Mouse (Mus musculus): Measurements from ENCODE around the gene Spata31d1d. TPM values are rescaled to one million over a fixed set of nuclear protein-coding genes. Genes with fewer than 3 reads are reported as not detected.

Gene Spata31d1d
- total and polyA plus RNA-seq, 3 experiments = not detected

- Histone ChIP-seq H3K4me2 (ENCODE audit: insufficient read depth, low read depth, poor library complexity, severe bottlenecking) (no peak overlapping the region), H3K4me3 (replicated peaks in 1 of 3; ENCODE audit: low read depth in 2 of 3, low read length in 2 of 3, poor library complexity in 1 of 3) (no peak overlapping the region)
- in situ Hi-C loops (cut with MboI; ENCODE audit: low pct_ligation_motif_present, low pct_unique_long_range_greater_than_20kb, low sequenced_read_pairs) = loop anchor here (25.0 kb wide), 1 partner anchor 1116 kb away; the partner anchor contains the start of gene Slc28a3
Measured at GRCm38 (mm10) chr13:59728378-59729093, 3.0 kb downstream of the Spata31d1d start.

DNA sequence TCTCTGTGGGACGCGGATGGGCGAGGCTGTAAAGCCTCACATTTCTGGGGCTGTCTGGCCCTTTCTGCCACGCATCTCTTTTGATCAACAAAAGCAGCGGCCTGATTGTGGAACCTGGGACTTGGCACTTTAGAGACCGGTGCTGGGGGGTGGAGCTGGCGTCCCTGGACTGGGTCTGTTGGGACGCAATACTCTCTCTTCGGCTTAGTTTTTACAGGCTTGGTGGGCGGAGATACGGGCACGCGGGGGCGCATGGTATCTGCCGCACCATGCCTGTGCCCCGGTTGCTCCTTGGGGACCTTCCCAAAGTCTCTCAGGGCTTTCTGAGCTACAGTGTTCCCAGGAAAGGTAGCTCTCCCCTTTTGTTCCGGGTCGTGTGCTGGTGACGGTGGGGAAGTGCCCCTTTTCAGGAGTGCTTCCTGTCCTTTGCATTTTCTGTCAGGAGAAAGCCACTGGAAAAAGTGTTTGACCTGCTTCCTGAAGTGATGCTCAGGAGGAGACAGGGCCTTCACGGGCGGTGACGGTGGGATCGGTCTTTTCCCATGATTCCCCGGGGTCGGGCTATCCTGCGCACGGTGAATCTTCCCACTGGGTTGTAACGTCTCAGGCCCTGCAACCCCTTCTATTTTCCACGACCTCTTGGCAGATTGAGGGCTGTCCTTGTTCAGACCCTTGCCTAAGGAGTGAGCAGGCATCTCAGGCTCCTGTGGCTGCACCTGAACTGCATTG, 5.2 kb downstream of the Spata31d1d start:
- in situ Hi-C loops (cut with MboI; ENCODE audit: low pct_ligation_motif_present, low pct_unique_long_range_greater_than_20kb, low sequenced_read_pairs) (loop anchor here (25.0 kb wide), 1 partner anchor 1114 kb away; the partner anchor contains the start of gene Slc28a3), dilution Hi-C loops (cut with MboI; ENCODE audit: extremely low pct_ligation_motif_present, extremely low pct_unique_long_range_greater_than_20kb, low sequenced_read_pairs) (no loop called here)
- H3K79me2 ChIP-seq (replicated peaks; ENCODE audit: control insufficient read depth, extremely low read depth, insufficient read depth, poor library complexity, severe bottlenecking) = no peaks in the 10 kb centered on the region
- H3K27ac ChIP-seq (ENCODE audit: insufficient read depth, low read depth) = no peak overlapping the region
- no peak for DNase-seq (ENCODE audit: extremely low read depth)
- H3K4me3 ChIP-seq (replicated peaks in 1 of 3; ENCODE audit: low read depth in 2 of 3, low read length in 2 of 3, poor library complexity in 1 of 3) = no peak overlapping the region
- no peak for TF ChIP-seq CHD2 (IDR thresholded peaks at IDR 0.05; ENCODE audit: low read length)
- TF ChIP-seq E2F4 (IDR thresholded peaks at IDR 0.05; ENCODE audit: insufficient replicate concordance, low read depth, low read length) = no peak
- no peak for TF ChIP-seq EP300 (IDR thresholded peaks at IDR 0.05; ENCODE audit: low read length)
- no peak for TF ChIP-seq SMC3 (IDR thresholded peaks at IDR 0.05; ENCODE audit: low read depth, low read length)
- TF ChIP-seq BHLHE40 (IDR thresholded peaks at IDR 0.05; ENCODE audit: low read depth, low read length) = no peak
- no peak for TF ChIP-seq JUN (IDR thresholded peaks at IDR 0.05; ENCODE audit: insufficient read depth, low read depth, low read length)
- no peak for TF ChIP-seq ELF1 (IDR thresholded peaks at IDR 0.05; ENCODE audit: low read depth, low read length)
- TF ChIP-seq MAX (IDR thresholded peaks at IDR 0.05; ENCODE audit: low read length) = no peak
- no peak for TF ChIP-seq MYC (IDR thresholded peaks at IDR 0.05; ENCODE audit: low read depth, low read length)
- TF ChIP-seq USF2 (conservative IDR thresholded peaks at IDR 0.05; ENCODE audit: low read depth, low read length) = no peak
- TF ChIP-seq SIN3A (IDR thresholded peaks at IDR 0.05; ENCODE audit: low read length) = no peak
- TF ChIP-seq JUND (conservative IDR thresholded peaks at IDR 0.05; ENCODE audit: low read depth, low read length) = no peak
- no peak for TF ChIP-seq MAFK (IDR thresholded peaks at IDR 0.05; ENCODE audit: insufficient replicate concordance, low read length)
- no peak for TF ChIP-seq RCOR1 (conservative IDR thresholded peaks at IDR 0.05; ENCODE audit: low read depth, low read length)
- no peak for TF ChIP-seq ETS1 (conservative IDR thresholded peaks at IDR 0.05; ENCODE audit: low read depth, low read length)
- TF ChIP-seq GABPA (IDR thresholded peaks at IDR 0.05; ENCODE audit: insufficient replicate concordance, low read depth, low read length) = no peak
- no peak for TF ChIP-seq KAT2A (IDR thresholded peaks at IDR 0.05; ENCODE audit: insufficient replicate concordance, low read length)
- peaks cover 0 to 6% of the 10 kb centered on the region in 2 experiments; a peak in 2 of 4 replicates for H3K4me1 ChIP-seq (ENCODE audit: control insufficient read depth in 1 of 2, insufficient read depth in 2 of 2)
- peaks cover 3% of the 10 kb centered on the region for H3K27me3 ChIP-seq (replicated peaks)
- H3K9me3 ChIP-seq (replicated peaks; ENCODE audit: low read length) = no peaks in the 10 kb centered on the region
- no peak overlapping the region for H3K9ac ChIP-seq (ENCODE audit: insufficient read depth, low read depth)
- H3K4me2 ChIP-seq (ENCODE audit: insufficient read depth, low read depth, poor library complexity, severe bottlenecking) = no peak overlapping the region
- H3K36me3 ChIP-seq (replicated peaks in 1 of 2; ENCODE audit: control insufficient read depth in 1 of 2, insufficient read depth in 1 of 2, low read length in 1 of 2) = no peaks in the 10 kb centered on the region

More at GRCm38 (mm10) chr13:59728378-59729093, 3.0 kb downstream of the Spata31d1d start:
- dilution Hi-C loops (cut with MboI; ENCODE audit: extremely low pct_ligation_motif_present, extremely low pct_unique_long_range_greater_than_20kb, low sequenced_read_pairs) = no loop called here
- no peak overlapping the region for H3K27ac ChIP-seq (ENCODE audit: insufficient read depth, low read depth)
- no peak for TF ChIP-seq HCFC1 (IDR thresholded peaks at IDR 0.05; ENCODE audit: low read depth, low read length)
- TF ChIP-seq MAX (IDR thresholded peaks at IDR 0.05; ENCODE audit: low read length) = no peak
- TF ChIP-seq MAZ (IDR thresholded peaks at IDR 0.05; ENCODE audit: low read depth, low read length) = no peak
- TF ChIP-seq NRF1 (IDR thresholded peaks at IDR 0.05; ENCODE audit: low read depth, low read length) = 0 out of 2 replicates have a peak, but pooled peaks have one; percentile 18
- TF ChIP-seq ZC3H11A (IDR thresholded peaks at IDR 0.05; ENCODE audit: low read depth, low read length) = peak; percentile 66
- TF ChIP-seq ETS1 (conservative IDR thresholded peaks at IDR 0.05; ENCODE audit: low read depth, low read length) = no peak
- TF ChIP-seq ELF1 (IDR thresholded peaks at IDR 0.05; ENCODE audit: low read depth, low read length) = 0 out of 2 replicates have a peak, but pooled peaks have one; percentile 9
- TF ChIP-seq UBTF (IDR thresholded peaks at IDR 0.05; ENCODE audit: low read depth, low read length) = no peak
- no peak for TF ChIP-seq PAX5 (IDR thresholded peaks at IDR 0.05; ENCODE audit: low read length)
- 0 out of 2 replicates have a peak, but pooled peaks have one; percentile 17 for TF ChIP-seq TCF12 (IDR thresholded peaks at IDR 0.05; ENCODE audit: low read depth, low read length)
- peak; percentile 85 to 96 for TF ChIP-seq CTCF (conservative IDR thresholded peaks at IDR 0.05 in 1 of 2, IDR thresholded peaks at IDR 0.05 in 1 of 2; ENCODE audit: low read depth in 2 of 2, low read length in 2 of 2)
- peak; percentile 90 for TF ChIP-seq SMC3 (IDR thresholded peaks at IDR 0.05; ENCODE audit: low read depth, low read length)
- TF ChIP-seq CHD2 (IDR thresholded peaks at IDR 0.05; ENCODE audit: low read length) = no peak
- no peak overlapping the region for H3K9ac ChIP-seq (ENCODE audit: insufficient read depth, low read depth)
- H3K9me3 ChIP-seq (replicated peaks; ENCODE audit: low read length) = no peaks in the 10 kb centered on the region
- H3K36me3 ChIP-seq (replicated peaks in 1 of 2; ENCODE audit: control insufficient read depth in 1 of 2, insufficient read depth in 1 of 2, low read length in 1 of 2) = no peaks in the 10 kb centered on the region
- peaks cover 3% of the 10 kb centered on the region for H3K27me3 ChIP-seq (replicated peaks)
- DNase-seq (ENCODE audit: extremely low read depth) = peak; percentile 84
- H3K79me2 ChIP-seq (replicated peaks; ENCODE audit: control insufficient read depth, extremely low read depth, insufficient read depth, poor library complexity, severe bottlenecking) = no peaks in the 10 kb centered on the region
- H3K4me1 ChIP-seq (ENCODE audit: control insufficient read depth in 1 of 2, insufficient read depth in 2 of 2) = peaks cover 0 to 6% of the 10 kb centered on the region in 2 experiments; a peak in 2 of 4 replicates
